Mouse (Mus musculus) inflammation-experienced regulatory T-cells (primary cell): ENCODE measurements around the gene Prom1. TPM values are rescaled to one million over a fixed set of nuclear protein-coding genes. Genes with fewer than 3 reads are reported as not detected.

Source experiments
- polyA plus RNA-seq, 2 experiments: library from polyadenylated mRNA; unstranded; fragments of 100-300 nt; shearing (Covaris generic); gene quantifications; one replicate each; pipeline ENCODE4 v1.2.1; 2017

The Prom1 gene
- polyA plus RNA-seq: 1 to 10 TPM; 1.8 to 4.4 TPM

DNA sequence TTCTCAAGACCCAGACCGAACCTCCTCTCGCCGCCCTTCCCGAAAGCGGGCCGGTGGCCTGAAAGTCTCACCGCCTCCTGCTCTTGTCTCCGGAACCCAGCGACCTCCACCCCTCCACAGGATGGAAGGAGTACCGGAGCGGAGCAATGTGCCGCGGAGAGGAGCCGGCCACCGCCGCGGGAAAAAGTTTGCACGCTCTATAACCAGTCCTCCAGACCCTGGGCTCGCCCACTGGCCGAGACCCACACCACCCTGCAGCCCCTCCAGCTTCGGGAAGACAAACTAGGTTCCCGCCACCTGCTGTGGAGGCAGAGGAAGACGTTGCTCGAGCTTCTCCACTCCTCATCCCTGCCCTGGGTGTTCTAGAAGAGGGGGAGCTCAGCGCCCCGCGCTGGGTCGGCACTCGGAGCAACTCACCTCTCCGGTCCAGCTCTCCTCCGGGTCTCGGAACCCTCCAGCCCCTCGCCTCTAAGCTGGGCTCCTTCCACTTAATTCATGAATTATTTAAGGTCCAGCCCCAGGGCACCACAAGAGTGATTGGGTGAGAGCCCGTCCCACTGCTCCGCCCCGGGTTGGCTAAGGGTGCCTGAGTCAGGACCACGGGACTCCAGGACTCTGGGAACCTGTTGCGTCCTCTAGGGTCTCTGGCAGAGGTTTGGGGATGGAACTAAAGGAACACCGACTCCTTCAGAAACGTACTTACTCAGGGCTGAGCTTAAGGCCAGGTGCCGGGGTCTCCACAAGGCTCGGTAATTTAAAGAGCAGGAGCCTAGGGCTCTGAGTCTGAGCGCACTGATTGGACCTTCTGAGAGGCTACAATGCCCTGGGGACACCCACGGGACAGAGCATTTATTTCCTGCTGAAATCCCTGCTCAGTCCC, at the start of gene Prom1:
Prom1 (minus strand) TSS at position 802 of the 880 bp plus-strand sequence.

DNA sequence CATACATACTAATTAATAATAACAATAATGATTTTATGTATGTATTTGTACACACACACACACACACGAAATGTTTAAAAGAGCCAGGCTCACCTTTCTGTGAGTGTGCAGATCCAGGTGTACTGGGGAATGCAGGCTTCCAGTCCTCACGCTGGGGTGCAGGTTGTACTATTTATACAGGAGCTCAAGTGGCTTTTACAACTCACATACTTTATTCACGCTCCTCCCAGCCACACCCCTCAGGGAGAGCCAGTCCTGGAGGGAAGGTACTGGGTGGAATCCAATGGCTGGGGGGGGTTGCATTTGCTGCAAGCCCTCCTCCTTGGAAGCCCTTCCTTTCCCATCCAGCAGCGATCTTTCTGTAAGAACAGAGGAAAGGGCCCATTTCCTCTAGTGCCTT, 120.2 kb downstream of the Prom1 start, which contains the start of gene Fgfbp1:
Fgfbp1 (minus strand) TSS at position 160 of the 400 bp plus-strand sequence.

Other genes with a start within 250 kb of the Prom1 start
- 10 to 100 TPM; 18.8 to 42.5 TPM for gene Cd38, start 233.5 kb downstream of the Prom1 start, polyA plus RNA-seq
- gene Gm7879, start 188.9 kb downstream of the Prom1 start, polyA plus RNA-seq: under 1 TPM; 0.37 to 0.53 TPM
- 1 to 10 TPM in 1 of 2 experiments, under 1 TPM in 1; 0.36 to 6.0 TPM for gene Fgfbp1, start 120.3 kb downstream of the Prom1 start, polyA plus RNA-seq
- gene Tapt1, start 124.6 kb upstream of the Prom1 start, polyA plus RNA-seq: 10 to 100 TPM; 73.6 to 91.7 TPM